Mouse (Mus musculus) ES-E14 (cell line): Measurements from ENCODE around the gene Clic4.

Source experiments
- CHD2 ChIP-seq: IDR thresholded peaks from 2 replicates; pipeline ENCODE4 v1.6.1; 2014; ENCODE audit warnings: mild to moderate bottlenecking, low read depth, low read length, inconsistent platforms
- MAFK ChIP-seq: IDR thresholded peaks from 2 replicates; pipeline ENCODE4 v1.6.1; 2014; ENCODE audit warnings: mild to moderate bottlenecking, low read depth, low read length, inconsistent platforms; ENCODE audit not compliant: insufficient read depth
- ZC3H11A ChIP-seq: IDR thresholded peaks from 2 replicates; pipeline ENCODE4 v1.6.1; 2012; ENCODE audit warnings: low read depth, mild to moderate bottlenecking, inconsistent platforms, low read length, borderline replicate concordance
- ZNF384 ChIP-seq: IDR thresholded peaks from 2 replicates; pipeline ENCODE4 v1.6.1; 2012; ENCODE audit warnings: low read depth, low read length, inconsistent platforms

DNA sequence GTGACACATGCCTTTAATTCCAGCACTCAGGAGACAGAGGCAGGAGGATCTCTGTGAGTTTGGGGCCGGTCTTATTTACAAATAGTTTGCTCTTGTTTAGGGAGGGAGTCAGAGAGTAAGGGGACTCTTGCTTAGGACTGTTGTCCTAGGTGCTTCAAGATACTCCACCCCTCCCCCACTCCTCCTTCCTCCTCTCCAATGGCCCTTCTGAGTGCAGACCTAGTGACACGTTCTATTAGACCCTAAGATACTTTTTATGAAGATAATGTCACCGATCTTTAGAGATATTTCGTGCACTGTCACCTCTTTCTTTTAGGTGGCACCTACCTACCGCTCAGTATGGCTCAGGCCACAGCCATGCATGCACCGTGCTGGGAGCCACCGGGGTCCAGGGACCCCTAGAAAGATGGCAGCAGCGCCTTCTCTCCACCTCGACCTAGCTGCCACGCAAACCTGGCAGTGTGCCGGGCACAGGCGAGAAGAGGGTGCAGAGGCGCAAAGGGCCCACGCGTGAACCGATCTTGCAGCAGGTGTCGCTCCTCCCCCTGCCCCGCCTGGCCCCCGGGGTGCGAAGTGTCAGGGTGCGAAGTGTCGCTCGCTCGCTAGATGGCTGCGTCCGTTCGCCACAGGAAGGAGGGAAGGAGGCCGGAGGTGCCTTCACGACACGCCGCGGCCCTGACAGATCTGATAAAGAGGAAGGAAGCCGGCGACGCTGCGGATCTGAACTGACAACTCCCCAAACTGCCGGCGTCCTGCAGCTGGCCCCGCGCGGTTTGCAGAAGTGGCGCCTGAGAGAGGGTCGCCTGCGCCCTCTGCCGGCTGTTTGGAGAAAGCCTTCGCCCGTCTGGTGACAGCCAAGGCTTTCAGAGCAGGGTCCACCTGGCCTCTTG, 66.7 kb downstream of the Clic4 start:
- TF ChIP-seq CHD2 = no peak
- peak; percentile 71; the same call in 1 of the 2 replicates for TF ChIP-seq ZC3H11A
- TF ChIP-seq ZNF384 = no peak
- no peak for TF ChIP-seq MAFK
